Mouse (Mus musculus): ENCODE measurements around the gene Ing3.

DNA sequence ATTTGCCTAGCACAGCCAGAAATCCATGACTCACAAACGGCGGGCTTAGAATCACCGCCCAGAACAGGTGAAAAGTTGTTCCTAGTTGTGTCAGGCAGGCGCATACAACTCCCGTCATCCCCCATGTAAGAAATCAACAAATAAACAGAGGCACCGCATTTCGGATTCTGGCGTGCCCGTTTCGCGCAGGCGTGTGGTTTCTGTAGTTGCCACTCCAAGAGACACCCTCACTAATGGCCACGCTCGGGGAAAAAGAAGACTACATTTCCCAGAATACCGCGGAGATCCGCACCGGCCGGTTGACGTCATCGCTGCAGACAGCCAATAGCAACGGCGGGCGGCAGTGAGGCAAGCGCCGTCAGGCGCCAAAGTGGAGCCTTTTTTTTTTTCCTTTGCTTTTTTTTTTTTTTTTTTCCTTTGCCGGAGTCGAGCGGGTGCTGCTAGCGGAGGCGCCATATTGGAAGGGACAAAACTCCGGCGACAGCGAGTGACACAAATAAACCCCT lies at the start of gene Ing3:
- no peak for TF ChIP-seq POLR2A (IDR thresholded peaks at IDR 0.05; ENCODE audit: extremely low read depth, insufficient read depth, low read length)
- TF ChIP-seq CTCF (IDR thresholded peaks at IDR 0.05; ENCODE audit: low read depth, low read length) = no peak
